Mouse (Mus musculus): ENCODE measurements around the gene Ascl3. TPM values are rescaled to one million over a fixed set of nuclear protein-coding genes. Genes with fewer than 3 reads are reported as not detected.
A peak's percentile ranks its signal among the peaks of the same experiment; 100 is the strongest.

Gene Ascl3
- total RNA-seq, 2 experiments from 2014 or later, result not detected

GRCm38 (mm10) chr7:109710069-109710468, 21.5 kb downstream of the Ascl3 start:
- no peak for DNase-seq (ENCODE audit: low spot score in 2 of 2)

GRCm38 (mm10) chr7:109708961-109709382, 22.6 kb downstream of the Ascl3 start:
- no peak for DNase-seq (ENCODE audit: low spot score in 2 of 2)

- peak; percentile 27 to 48 for DNase-seq (ENCODE audit: low spot score in 2 of 2)
Measured at GRCm38 (mm10) chr7:109707023-109707785, 24.3 kb downstream of the Ascl3 start.

GRCm38 (mm10) chr7:109704461-109704860, 27.1 kb downstream of the Ascl3 start:
- no peak for DNase-seq (ENCODE audit: low spot score in 2 of 2)

GRCm38 (mm10) chr7:109704016-109704377, 27.5 kb downstream of the Ascl3 start:
- DNase-seq (ENCODE audit: low spot score in 2 of 2), result no peak

GRCm38 (mm10) chr7:109703190-109704015, 28.1 kb downstream of the Ascl3 start, which contains the start of the genes St5 and Akip1:
Gene St5 (minus strand): TSS chr7:109703605.
Gene Akip1 (plus strand): TSS chr7:109703690.
- peak; percentile 95 to 96 for DNase-seq (ENCODE audit: low spot score in 2 of 2)

GRCm38 (mm10) chr7:109702721-109703120, 28.8 kb downstream of the Ascl3 start:
- DNase-seq (ENCODE audit: low spot score in 2 of 2), result no peak

- no peak for DNase-seq (ENCODE audit: low spot score in 2 of 2)
Measured at GRCm38 (mm10) chr7:109700213-109700612, 31.3 kb downstream of the Ascl3 start.

- no peak for DNase-seq (ENCODE audit: low spot score in 2 of 2)
Measured at GRCm38 (mm10) chr7:109695339-109695726, 36.2 kb downstream of the Ascl3 start.

- no peak for DNase-seq (ENCODE audit: low spot score in 2 of 2)
Measured at GRCm38 (mm10) chr7:109694576-109695338, 36.8 kb downstream of the Ascl3 start.

- no peak for DNase-seq (ENCODE audit: low spot score in 2 of 2)
Measured at GRCm38 (mm10) chr7:109690961-109691360, 40.6 kb downstream of the Ascl3 start.

GRCm38 (mm10) chr7:109690101-109690500, 41.4 kb downstream of the Ascl3 start:
- DNase-seq (ENCODE audit: low spot score in 2 of 2), result no peak

GRCm38 (mm10) chr7:109686585-109687128, 44.9 kb downstream of the Ascl3 start:
- DNase-seq (ENCODE audit: low spot score in 2 of 2), result no peak

GRCm38 (mm10) chr7:109680879-109681278, 50.6 kb downstream of the Ascl3 start:
- DNase-seq (ENCODE audit: low spot score in 2 of 2), result no peak

- no peak for DNase-seq (ENCODE audit: low spot score in 2 of 2)
Measured at GRCm38 (mm10) chr7:109680284-109680683, 51.2 kb downstream of the Ascl3 start.

Other genes with a start within 250 kb of the Ascl3 start
- 1 to 10 TPM; 4.0 to 4.5 TPM for gene Trim66, start 223.6 kb downstream of the Ascl3 start, total RNA-seq (2021)
- gene Rpl27a, start 212.6 kb downstream of the Ascl3 start, total RNA-seq (2021), result 100 to 1,000 TPM; 148 to 164 TPM
- gene St5, start 28.1 kb downstream of the Ascl3 start, total RNA-seq (2021), result 10 to 100 TPM; 30.8 to 33.5 TPM
- gene Akip1, start 28.0 kb downstream of the Ascl3 start, total RNA-seq (2021), result 1 to 10 TPM; 6.7 to 6.9 TPM
- under 1 TPM; 0.30 to 0.40 TPM for gene BC051019, start 7.9 kb downstream of the Ascl3 start, total RNA-seq (2021)
- gene Tmem9b, start 21.1 kb upstream of the Ascl3 start, total RNA-seq (2021), result 10 to 100 TPM; 73.2 to 76.8 TPM
- 100 to 1,000 TPM; 168 to 170 TPM for gene Nrip3, start 50.3 kb upstream of the Ascl3 start, total RNA-seq (2021)
- gene Scube2, start 134.0 kb upstream of the Ascl3 start, total RNA-seq (2021), result 1 to 10 TPM; 1.8 to 2.1 TPM
- 100 to 1,000 TPM; 139 to 164 TPM for gene Dennd5a, start 228.7 kb upstream of the Ascl3 start, total RNA-seq (2021)

Data from layer of hippocampus, postnatal 10 days (tissue).